Mouse (Mus musculus) c-Kit-positive CD71-positive TER-119-negative erythroid progenitor cells, embryonic 14.5 days (primary cell): ENCODE measurements around the gene Tmem273.

Experiments used
- DNase-seq: peaks from one replicate; pipeline ENCODE4 v3.0.0-alpha.2; 2013; ENCODE audit warnings: low read depth

Gene Tmem273

DNA sequence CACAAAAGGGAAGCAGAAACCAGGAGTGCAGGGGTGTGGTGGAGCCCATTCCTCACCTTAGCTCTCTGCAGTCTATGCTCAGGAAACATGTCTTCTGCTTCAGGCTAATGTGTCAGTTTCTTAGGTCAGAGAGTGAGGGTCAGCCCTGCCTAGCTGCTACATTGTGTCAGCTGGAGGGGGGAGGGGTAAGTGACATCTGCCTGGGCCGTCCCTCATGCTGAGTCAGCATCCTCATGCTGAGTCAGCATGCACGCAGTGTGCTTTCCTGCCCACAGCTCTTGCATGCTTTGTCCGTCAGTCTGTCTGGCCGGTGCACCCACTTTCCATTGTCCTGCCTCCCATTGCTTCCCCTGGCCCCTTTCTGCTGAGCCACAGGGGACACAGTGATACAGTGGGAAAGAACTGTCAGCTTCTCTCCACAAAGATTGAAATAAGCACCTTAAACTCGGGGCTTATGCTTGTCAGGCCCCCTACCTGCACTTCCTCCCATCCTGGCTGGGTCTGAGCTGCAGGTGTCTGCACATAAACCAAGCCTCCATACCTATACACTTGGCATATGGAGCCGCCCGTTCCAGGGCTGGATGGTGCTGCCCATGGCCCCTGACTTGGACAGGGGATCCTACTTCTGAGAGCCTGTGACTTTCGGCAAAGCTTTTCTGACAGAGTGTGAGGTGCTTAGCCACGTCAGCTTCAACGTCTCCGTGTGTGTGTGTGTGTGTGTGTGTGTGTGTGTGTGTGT lies 74.2 kb downstream of the Tmem273 start:
- no peak for DNase-seq

DNA sequence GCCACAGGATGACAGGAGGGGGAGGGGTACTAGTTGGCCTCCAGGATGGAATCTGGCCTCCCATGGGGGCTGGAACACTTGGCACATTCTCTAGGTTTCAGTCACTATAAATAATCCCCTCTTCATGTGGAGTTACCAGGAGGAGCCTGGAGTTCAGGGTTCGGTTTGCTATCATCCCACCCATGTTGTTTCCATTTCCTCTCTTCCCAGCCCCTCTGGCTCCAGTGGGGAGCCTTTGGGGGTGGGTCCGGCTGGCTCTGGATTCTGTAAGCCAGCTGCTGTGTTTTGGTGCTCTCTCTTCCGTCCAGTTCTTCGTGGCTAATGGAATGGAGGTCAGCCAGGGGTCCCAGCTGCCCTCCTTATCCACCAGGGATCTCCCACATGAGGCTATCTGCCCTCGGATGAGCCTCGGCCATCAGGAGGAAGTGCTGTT lies 75.4 kb downstream of the Tmem273 start:
- no peak for DNase-seq

DNA sequence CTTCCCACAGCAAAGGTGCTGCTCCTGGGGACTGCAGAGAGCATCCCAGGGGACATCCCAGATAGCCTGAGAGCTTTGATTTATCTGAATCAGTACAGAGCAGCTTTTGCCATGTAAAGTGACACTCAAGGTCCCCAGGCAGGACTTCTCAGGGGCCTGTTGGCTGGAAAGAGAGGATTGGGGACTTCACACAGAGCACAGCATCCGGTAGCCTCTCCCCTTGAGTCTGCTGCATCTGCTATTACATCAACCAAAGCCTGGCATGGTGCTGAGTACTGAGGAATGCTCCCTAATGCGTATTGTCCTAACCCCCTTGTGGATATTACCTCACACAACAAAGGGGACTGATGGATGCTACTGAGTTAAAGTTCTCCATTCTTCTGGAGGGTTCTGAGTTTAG lies 75.9 kb downstream of the Tmem273 start:
- DNase-seq: no peak

DNA sequence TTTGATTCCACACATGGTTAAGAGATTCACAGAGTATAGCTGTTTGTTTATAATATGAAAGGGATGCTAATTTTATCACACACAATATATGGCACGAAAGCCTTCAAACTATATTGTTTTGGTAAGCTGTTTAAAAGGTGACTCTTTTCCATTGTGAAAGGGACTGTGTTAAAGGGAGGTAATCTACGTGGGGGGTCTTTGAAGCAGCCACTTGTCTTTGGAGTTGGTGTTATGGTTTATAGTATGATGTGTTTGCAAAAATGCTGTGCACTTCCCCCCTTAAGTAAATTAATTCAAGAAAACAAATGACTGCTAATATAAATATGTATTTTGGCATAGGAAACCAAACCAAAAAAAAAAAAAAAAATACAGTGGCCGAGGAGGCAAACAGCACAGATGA lies 79.6 kb downstream of the Tmem273 start:
- no peak for DNase-seq
